Mouse (Mus musculus): Measurements from ENCODE around the gene Tulp4.

DNA sequence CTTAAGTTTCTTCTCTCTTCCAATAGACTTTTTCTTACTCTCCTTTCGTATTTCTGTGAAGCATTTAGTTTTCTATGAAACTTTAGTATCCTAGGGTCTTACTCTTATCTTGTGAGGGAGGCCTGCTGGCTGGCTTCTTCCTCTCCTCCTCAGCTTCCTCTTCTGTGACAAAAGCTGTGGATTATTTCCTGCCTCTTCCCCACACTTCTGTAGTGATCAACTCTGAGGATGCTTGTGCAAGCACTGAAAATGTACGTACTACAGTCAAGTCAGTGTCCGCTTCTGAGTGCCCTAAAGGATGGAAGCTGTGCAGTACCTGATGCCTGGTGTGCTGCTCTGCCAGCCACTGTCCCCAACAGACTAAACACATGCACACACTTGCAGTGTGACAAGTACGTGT is 80.4 kb downstream of the Tulp4 start:
- no peak for TF ChIP-seq CTCF (IDR thresholded peaks at IDR 0.05; ENCODE audit: low read depth)
- TF ChIP-seq EP300 (optimal IDR thresholded peaks at IDR 0.05) = no peak

Data from stomach, postnatal 0 days (tissue).